Mouse (Mus musculus): ENCODE measurements around the gene Ntrk3. TPM values are rescaled to one million over a fixed set of nuclear protein-coding genes. Genes with fewer than 3 reads are reported as not detected.

Ntrk3 gene
- polyA plus RNA-seq, 1 experiment from 2014 or later = 12.3 TPM

- H3K4me3 ChIP-seq (ENCODE audit: low read depth, low read length) = no peak overlapping the region
- H3K27ac ChIP-seq (ENCODE audit: low read depth, low read length) = no peak overlapping the region
- no peak overlapping the region for H3K9ac ChIP-seq (ENCODE audit: low read length)
- no peak for ATAC-seq (ENCODE audit: insufficient read depth, low FRiP score, low TSS enrichment)
- H3K4me2 ChIP-seq (ENCODE audit: low read depth) = no peak overlapping the region
- no peaks in the 10 kb centered on the region for H3K36me3 ChIP-seq (ENCODE audit: control insufficient read depth, insufficient read depth, low read length)
- DNase-seq (ENCODE audit: low spot score) = no peak
- no peaks in the 10 kb centered on the region for H3K27me3 ChIP-seq (ENCODE audit: control insufficient read depth, insufficient read depth, low read length)
- H3K9me3 ChIP-seq (ENCODE audit: control insufficient read depth, low read length) = no peaks in the 10 kb centered on the region
- WGBS = 86% methylated on average over 1 of the region's 1 CpGs
- H3K4me1 ChIP-seq (ENCODE audit: control insufficient read depth, insufficient read depth, low read length) = no peaks in the 10 kb centered on the region
These were observed 278.8 kb downstream of the Ntrk3 start for GRCm38 (mm10) chr7:78459021-78459420.

- WGBS = 85% methylated on average over 2 of the region's 2 CpGs
- DNase-seq (ENCODE audit: low spot score) (no peak), ATAC-seq (ENCODE audit: insufficient read depth, low FRiP score, low TSS enrichment) (no peak)
- no peak overlapping the region for H3K4me2 ChIP-seq (ENCODE audit: low read depth)
- H3K4me1 ChIP-seq (ENCODE audit: control insufficient read depth, insufficient read depth, low read length) = no peaks in the 10 kb centered on the region
- H3K4me3 ChIP-seq (ENCODE audit: low read depth, low read length) = no peak overlapping the region
- no peaks in the 10 kb centered on the region for H3K36me3 ChIP-seq (ENCODE audit: control insufficient read depth, insufficient read depth, low read length)
- no peak overlapping the region for H3K9ac ChIP-seq (ENCODE audit: low read length)
- H3K27ac ChIP-seq (ENCODE audit: low read depth, low read length) = no peak overlapping the region
- no peaks in the 10 kb centered on the region for H3K27me3 ChIP-seq (ENCODE audit: control insufficient read depth, insufficient read depth, low read length)
- H3K9me3 ChIP-seq (ENCODE audit: control insufficient read depth, low read length) = no peaks in the 10 kb centered on the region
These were observed 286.1 kb downstream of the Ntrk3 start for GRCm38 (mm10) chr7:78451666-78452065.

DNA sequence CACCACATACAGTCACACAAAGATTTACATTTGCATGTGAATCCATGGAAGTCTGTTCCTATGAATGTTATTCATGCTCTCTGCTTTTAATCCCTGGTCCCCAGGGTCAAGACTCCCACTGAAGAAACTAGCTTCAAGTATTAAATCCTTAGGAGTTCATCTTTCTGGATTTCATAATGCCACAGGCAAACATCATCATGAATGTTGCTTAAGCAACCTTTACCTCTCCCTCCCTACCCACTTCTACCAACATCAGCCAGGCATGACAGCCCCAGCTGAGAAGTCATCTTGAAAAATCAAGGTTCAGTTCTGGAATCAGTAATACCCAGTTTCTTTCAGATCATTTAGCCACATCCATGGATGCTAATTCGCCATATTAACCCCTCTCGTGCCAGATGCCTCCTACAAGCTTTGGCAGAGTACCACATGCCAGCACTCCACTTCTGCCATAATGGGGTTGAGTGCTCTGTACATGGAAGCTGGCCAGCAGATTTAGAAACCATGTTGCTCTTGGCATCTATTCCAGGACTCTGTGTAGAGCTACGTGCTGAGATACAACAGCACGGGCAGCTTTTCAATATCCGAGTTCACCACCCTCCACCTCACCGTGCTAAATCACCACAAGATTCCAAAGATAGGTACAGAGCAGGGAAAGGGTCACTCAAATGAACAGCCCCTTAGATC is 287.8 kb downstream of the Ntrk3 start:
- H3K27ac ChIP-seq (ENCODE audit: low read depth, low read length) = no peak overlapping the region
- no peaks in the 10 kb centered on the region for H3K4me1 ChIP-seq (ENCODE audit: control insufficient read depth, insufficient read depth, low read length)
- no peaks in the 10 kb centered on the region for H3K36me3 ChIP-seq (ENCODE audit: control insufficient read depth, insufficient read depth, low read length)
- H3K9me3 ChIP-seq (ENCODE audit: control insufficient read depth, low read length) = no peaks in the 10 kb centered on the region
- WGBS = 90% methylated on average over 6 of the region's 6 CpGs
- no peak overlapping the region for H3K4me2 ChIP-seq (ENCODE audit: low read depth)
- H3K9ac ChIP-seq (ENCODE audit: low read length) = no peak overlapping the region
- H3K4me3 ChIP-seq (ENCODE audit: low read depth, low read length) = no peak overlapping the region
- H3K27me3 ChIP-seq (ENCODE audit: control insufficient read depth, insufficient read depth, low read length) = no peaks in the 10 kb centered on the region
- DNase-seq (ENCODE audit: low spot score) (no peak), ATAC-seq (ENCODE audit: insufficient read depth, low FRiP score, low TSS enrichment) (no peak)

GRCm38 (mm10) chr7:78448841-78449240 is 289.0 kb downstream of the Ntrk3 start:
- no peak overlapping the region for H3K4me2 ChIP-seq (ENCODE audit: low read depth)
- no peaks in the 10 kb centered on the region for H3K9me3 ChIP-seq (ENCODE audit: control insufficient read depth, low read length)
- no peaks in the 10 kb centered on the region for H3K27me3 ChIP-seq (ENCODE audit: control insufficient read depth, insufficient read depth, low read length)
- DNase-seq (ENCODE audit: low spot score) = no peak
- no peaks in the 10 kb centered on the region for H3K36me3 ChIP-seq (ENCODE audit: control insufficient read depth, insufficient read depth, low read length)
- H3K9ac ChIP-seq (ENCODE audit: low read length) = no peak overlapping the region
- no peak overlapping the region for H3K4me3 ChIP-seq (ENCODE audit: low read depth, low read length)
- H3K4me1 ChIP-seq (ENCODE audit: control insufficient read depth, insufficient read depth, low read length) = no peaks in the 10 kb centered on the region
- no peak overlapping the region for H3K27ac ChIP-seq (ENCODE audit: low read depth, low read length)
- 79% methylated on average over 2 of the region's 2 CpGs for WGBS
- no peak for ATAC-seq (ENCODE audit: insufficient read depth, low FRiP score, low TSS enrichment)

DNA sequence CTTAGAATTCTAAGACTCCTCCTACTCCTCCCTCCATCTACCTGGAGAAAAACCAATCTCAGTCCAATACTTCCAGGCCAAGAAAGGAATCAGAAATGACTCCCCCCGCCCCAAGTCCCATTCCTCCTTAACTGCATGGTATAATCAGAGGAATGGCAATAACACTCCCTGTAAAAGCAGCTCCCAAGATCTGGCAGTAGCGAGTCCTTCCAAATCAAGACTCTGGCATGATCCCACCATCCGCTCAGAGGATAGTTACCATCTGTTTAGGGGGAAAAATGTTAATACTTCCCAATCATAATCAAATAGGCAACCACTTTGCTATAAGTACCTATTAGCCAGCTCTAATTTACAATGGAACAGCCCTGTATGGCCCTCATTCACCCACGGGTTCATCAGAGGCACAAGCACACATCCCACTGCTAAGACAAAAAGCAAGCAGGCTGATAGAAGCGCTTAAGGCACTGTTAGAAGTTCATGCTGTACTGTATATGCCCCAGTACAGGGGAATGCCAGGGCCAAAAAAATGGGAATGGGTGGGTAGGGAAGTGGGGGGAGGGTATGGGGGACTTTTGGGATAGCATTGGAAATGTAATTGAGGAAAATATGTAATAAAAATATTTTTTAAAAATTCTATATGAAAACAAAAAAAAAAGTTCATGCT is 294.3 kb downstream of the Ntrk3 start:
- H3K9me3 ChIP-seq (ENCODE audit: control insufficient read depth, low read length) = no peaks in the 10 kb centered on the region
- no peaks in the 10 kb centered on the region for H3K36me3 ChIP-seq (ENCODE audit: control insufficient read depth, insufficient read depth, low read length)
- H3K27me3 ChIP-seq (ENCODE audit: control insufficient read depth, insufficient read depth, low read length) = no peaks in the 10 kb centered on the region
- H3K4me2 ChIP-seq (ENCODE audit: low read depth) = no peak overlapping the region
- H3K9ac ChIP-seq (ENCODE audit: low read length) = no peak overlapping the region
- H3K4me3 ChIP-seq (ENCODE audit: low read depth, low read length) = no peak overlapping the region
- DNase-seq (ENCODE audit: low spot score) (no peak), ATAC-seq (ENCODE audit: insufficient read depth, low FRiP score, low TSS enrichment) (no peak)
- H3K4me1 ChIP-seq (ENCODE audit: control insufficient read depth, insufficient read depth, low read length) = no peaks in the 10 kb centered on the region
- no peak overlapping the region for H3K27ac ChIP-seq (ENCODE audit: low read depth, low read length)
- 86% methylated on average over 5 of the region's 5 CpGs for WGBS

DNA sequence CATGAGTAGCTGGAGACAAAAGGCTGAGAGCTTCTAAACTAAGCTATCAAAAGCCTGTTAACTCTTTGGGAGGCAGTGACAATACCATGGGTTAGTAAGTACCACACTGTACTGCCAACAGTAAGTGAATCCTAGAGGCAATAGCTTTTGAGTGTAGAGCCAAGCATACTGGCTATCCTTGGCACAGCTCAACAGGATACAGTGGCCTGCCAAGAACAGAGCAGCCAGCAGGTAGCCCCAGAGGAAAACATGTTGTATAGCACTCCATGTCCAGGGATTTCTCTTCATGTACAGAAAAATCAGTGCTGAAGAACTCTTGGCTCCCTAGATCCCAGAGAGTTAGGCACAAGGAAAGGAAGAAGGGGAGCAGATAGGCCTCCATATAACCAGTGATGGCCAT is 296.1 kb downstream of the Ntrk3 start:
- Histone ChIP-seq H3K27me3 (ENCODE audit: control insufficient read depth, insufficient read depth, low read length) (no peaks in the 10 kb centered on the region), H3K4me3 (ENCODE audit: low read depth, low read length) (no peak overlapping the region), H3K36me3 (ENCODE audit: control insufficient read depth, insufficient read depth, low read length) (no peaks in the 10 kb centered on the region), H3K9me3 (ENCODE audit: control insufficient read depth, low read length) (no peaks in the 10 kb centered on the region), H3K27ac (ENCODE audit: low read depth, low read length) (no peak overlapping the region), H3K4me1 (ENCODE audit: control insufficient read depth, insufficient read depth, low read length) (no peaks in the 10 kb centered on the region), H3K9ac (ENCODE audit: low read length) (no peak overlapping the region), H3K4me2 (ENCODE audit: low read depth) (no peak overlapping the region)
- DNase-seq (ENCODE audit: low spot score) (no peak), ATAC-seq (ENCODE audit: insufficient read depth, low FRiP score, low TSS enrichment) (no peak)

DNA sequence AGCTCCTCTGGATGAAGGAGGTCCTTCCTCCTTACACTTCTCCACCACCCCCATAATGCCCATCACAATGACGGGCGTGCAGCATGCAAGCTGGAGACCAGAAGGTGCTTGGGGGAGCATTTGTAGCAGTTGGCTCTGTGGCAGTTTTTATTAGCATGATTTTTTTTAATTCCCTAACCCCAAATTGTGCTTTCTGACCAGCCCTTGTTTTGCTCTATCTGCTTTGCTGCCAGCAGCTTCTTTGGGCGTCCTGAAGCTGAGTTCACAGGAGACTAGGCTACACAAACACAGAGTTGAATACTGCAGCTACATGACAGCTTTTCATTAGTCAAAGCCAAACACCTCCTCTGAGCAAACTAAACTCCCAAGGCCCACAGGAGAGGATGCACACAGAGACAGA is 296.9 kb downstream of the Ntrk3 start:
- DNase-seq (ENCODE audit: low spot score) = no peak

GRCm38 (mm10) chr7:78440476-78440875 is 297.3 kb downstream of the Ntrk3 start:
- H3K27ac ChIP-seq (ENCODE audit: low read depth, low read length) = no peak overlapping the region
- H3K36me3 ChIP-seq (ENCODE audit: control insufficient read depth, insufficient read depth, low read length) = no peaks in the 10 kb centered on the region
- DNase-seq (ENCODE audit: low spot score) (no peak), ATAC-seq (ENCODE audit: insufficient read depth, low FRiP score, low TSS enrichment) (no peak)
- H3K4me3 ChIP-seq (ENCODE audit: low read depth, low read length) = no peak overlapping the region
- no peaks in the 10 kb centered on the region for H3K9me3 ChIP-seq (ENCODE audit: control insufficient read depth, low read length)
- H3K4me2 ChIP-seq (ENCODE audit: low read depth) = no peak overlapping the region
- no peak overlapping the region for H3K9ac ChIP-seq (ENCODE audit: low read length)
- H3K4me1 ChIP-seq (ENCODE audit: control insufficient read depth, insufficient read depth, low read length) = no peaks in the 10 kb centered on the region
- H3K27me3 ChIP-seq (ENCODE audit: control insufficient read depth, insufficient read depth, low read length) = no peaks in the 10 kb centered on the region
- WGBS = 86% methylated on average over 6 of the region's 6 CpGs

More for the DNA sequence above, 296.9 kb downstream of the Ntrk3 start:
- Histone ChIP-seq H3K4me3 (ENCODE audit: low read depth, low read length) (no peak overlapping the region), H3K27ac (ENCODE audit: low read depth, low read length) (no peak overlapping the region), H3K4me2 (ENCODE audit: low read depth) (no peak overlapping the region), H3K4me1 (ENCODE audit: control insufficient read depth, insufficient read depth, low read length) (no peaks in the 10 kb centered on the region), H3K9ac (ENCODE audit: low read length) (no peak overlapping the region), H3K36me3 (ENCODE audit: control insufficient read depth, insufficient read depth, low read length) (no peaks in the 10 kb centered on the region), H3K27me3 (ENCODE audit: control insufficient read depth, insufficient read depth, low read length) (no peaks in the 10 kb centered on the region), H3K9me3 (ENCODE audit: control insufficient read depth, low read length) (no peaks in the 10 kb centered on the region)
- WGBS = 88% methylated on average over 3 of the region's 3 CpGs
- ATAC-seq (ENCODE audit: insufficient read depth, low FRiP score, low TSS enrichment) = no peak

All from neural tube, embryonic 11.5 days (tissue).